Mouse (Mus musculus) retina, postnatal 7 days (tissue): ENCODE data around the gene Cnn1.
"Not testable (repeated sequence)": the region's sequence is repeated elsewhere in the genome, so short reads cannot be mapped to it uniquely, and the experiment has no call there.

ENCODE experiments used
- DNase-seq: peaks from one replicate; pipeline ENCODE4 v3.0.0-alpha.2; 2012; ENCODE audit warnings: low read depth, low spot score

Gene Cnn1

GRCm38 (mm10) chr9:22075778-22076177, 23.2 kb upstream of the Cnn1 start:
- not testable (repeated sequence) for DNase-seq

DNA sequence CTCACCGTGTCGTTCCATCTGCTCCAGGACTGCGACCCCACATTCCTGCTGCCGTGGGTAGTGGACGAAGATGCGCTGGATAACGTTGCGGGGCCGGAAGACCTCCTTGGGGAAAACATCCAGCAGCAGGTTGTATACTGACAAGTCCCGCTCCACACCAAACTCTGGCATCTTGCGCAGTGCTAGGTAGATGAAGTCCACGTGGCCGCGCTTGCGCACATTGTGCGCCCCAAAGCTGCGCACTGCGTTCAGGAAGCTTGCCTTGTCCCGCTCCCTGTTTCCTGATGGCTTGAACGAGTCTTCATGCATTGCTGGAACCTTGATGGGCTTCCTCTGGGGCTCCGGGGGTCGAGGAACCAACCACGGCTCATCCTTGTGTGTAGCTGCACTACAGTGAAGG, 22.8 kb upstream of the Cnn1 start:
- no peak for DNase-seq

DNA sequence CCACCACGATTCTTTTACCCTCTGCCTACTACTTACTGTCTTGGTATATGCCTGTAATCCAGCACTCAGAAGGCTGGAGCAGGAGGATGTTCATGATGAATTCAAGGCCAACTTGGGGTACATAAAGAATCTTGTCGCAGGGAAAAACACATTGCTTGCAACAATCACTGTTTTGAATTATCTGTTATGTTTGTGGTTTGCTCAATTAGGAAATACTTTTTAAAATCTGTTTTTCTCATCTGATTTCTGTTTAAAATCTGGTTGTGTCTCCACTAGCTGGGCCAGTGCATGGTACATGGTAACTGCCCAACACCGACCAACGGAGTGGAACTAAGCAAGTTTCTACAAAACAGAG, 14.4 kb upstream of the Cnn1 start:
- no peak for DNase-seq

GRCm38 (mm10) chr9:22085022-22085834, 13.8 kb upstream of the Cnn1 start, which contains the start of gene Ecsit:
Gene Ecsit (minus strand): TSS chr9:22085438.
- DNase-seq = peak; percentile 91

GRCm38 (mm10) chr9:22086012-22086411, 13.0 kb upstream of the Cnn1 start:
- no peak for DNase-seq

- DNase-seq = no peak
These were observed 11.9 kb upstream of the Cnn1 start for GRCm38 (mm10) chr9:22087034-22087618.

GRCm38 (mm10) chr9:22089281-22089680, 9.7 kb upstream of the Cnn1 start:
- DNase-seq = no peak

GRCm38 (mm10) chr9:22089986-22090385, 9.0 kb upstream of the Cnn1 start:
- DNase-seq = no peak

DNA sequence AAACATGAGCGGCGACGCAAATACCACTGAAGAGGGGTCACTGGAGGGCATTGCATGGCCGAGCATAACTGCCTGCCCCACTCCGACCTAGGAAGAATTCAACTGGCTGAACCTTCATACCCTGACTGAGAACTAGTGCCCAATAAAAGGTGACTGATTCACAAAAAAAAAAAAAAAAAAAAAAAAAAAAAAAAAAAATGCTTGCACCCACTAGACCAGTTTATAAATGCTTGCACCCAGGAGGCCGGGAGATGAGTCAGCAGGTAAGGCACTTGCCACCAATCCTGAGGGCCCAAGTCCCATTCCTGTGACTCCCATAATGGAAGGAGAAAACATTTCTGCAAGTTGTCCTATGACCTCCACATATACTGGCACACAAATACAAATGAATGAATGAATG, 6.3 kb upstream of the Cnn1 start:
- DNase-seq = no peak

DNA sequence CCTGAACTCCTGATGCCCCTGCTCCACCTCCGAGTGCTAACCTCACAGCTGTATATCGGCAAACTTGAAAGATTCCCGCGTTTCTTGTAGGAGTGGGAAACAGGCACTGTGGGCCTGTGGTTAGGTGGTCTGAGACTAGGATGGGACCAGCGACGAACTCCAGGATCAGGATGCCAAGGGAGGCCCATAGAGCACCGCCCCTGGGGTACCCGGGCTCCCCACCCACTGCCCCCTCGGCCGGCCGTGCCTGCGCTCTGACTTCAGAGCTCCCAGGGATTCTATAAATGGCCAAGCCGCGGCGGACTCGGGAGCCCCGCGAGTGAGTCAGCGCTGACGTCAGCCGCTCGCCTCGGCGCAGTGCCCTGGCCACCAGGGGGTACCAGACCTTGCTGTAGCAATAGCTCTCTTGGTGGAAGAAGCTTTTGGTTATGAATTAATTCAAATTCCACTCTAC, 3.1 kb upstream of the Cnn1 start:
- DNase-seq = peak; percentile 32

DNA sequence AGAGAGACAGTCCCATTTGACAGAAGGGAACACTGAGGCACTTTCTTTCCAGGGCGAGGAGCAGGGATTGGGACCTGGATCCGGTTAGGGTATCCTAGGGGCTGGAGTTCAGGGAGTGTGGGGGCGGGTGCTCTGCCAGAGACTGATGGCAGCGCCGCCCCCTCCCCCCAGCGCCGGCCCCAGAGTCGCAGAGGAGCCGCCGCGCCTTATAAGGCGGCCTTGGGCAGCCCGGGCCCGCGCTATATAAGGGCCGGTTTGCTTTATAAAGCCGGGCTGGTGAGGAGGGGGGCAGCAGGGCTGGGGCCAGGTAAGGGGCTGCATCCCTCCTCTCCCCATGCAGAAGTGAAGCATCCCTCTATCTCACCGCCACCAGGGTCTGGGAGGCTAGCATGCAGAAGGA, 906 bp downstream of the Cnn1 start:
- no peak for DNase-seq

DNA sequence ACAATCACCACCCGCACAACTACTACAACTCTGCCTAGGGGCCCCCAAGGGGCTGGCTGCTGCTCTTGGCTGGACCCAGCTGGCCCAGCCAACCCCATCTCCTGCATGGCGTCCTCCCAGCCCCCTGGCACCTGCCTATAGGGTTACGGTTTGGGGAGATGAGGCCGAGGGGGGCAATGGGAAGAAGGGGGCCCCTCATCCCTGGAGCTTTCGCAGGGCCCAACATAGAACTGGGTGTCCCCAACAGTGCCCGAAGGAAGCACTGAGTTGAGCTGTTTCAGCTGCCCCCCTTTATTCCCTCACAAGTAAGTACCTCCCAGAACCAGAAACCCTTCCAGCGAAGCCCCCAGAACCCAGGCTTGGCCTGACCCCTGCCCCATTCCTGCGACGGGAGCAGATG, 9.2 kb downstream of the Cnn1 start:
- no peak for DNase-seq

GRCm38 (mm10) chr9:22115635-22116034, 16.6 kb downstream of the Cnn1 start:
- DNase-seq = no peak

DNA sequence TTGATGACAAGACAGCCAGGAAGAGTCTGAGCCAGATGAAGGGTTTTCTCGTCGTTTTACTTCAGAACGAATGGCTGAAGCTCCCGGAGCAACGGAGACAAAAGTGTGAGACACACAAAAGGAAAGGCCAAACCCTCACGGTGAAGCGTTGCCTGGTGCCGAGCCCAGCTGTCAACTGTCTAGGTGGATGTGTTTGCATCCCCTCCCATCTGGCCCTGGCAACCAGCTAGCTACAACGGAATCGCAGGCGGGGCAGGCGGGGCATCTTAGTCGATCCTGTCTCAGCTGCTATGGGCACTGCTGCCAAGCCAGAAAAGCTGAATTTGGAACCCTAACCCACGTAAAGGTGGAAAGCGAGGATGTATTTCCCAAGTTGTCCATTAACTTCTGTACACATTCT, 17.1 kb downstream of the Cnn1 start:
- DNase-seq = no peak

DNA sequence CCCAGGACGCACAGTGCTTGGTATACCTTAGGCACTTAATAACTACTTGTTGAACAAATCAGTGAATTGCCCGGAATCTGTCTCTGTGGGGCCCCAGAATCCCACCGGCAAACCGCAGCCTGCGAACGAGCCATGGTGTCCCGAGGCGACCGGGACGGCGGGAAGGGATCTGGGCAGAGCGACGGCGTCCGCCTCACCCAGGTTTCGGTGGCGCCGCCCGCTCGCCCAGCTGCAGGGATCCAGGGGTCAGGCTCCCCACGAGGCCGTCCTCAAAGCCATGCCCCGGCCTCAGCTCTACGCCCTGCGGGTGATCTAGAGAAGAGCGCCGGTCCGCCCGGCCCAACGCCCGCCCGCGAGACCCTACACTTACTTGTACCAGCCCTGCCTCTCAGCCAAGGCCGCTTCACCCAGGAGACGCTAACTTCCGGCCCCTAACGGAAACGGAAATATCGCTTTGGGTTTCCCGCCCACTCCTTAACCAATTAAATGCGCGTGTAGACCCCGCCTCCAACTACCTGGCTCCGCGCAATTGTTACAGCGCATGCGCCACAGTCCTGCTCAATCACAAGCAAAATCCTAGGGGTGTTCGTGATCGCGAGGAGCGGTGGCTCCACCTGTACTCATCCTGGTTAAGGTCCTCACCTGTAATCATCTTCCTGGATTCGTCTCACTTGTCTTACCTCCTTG, 17.9 kb downstream of the Cnn1 start, which contains the start of gene Elof1:
Elof1 (minus strand) TSS at position 433 of the 687 bp plus-strand sequence.
- DNase-seq = peak; percentile 94

- peak; percentile 50 for DNase-seq
These were observed 18.9 kb downstream of the Cnn1 start for GRCm38 (mm10) chr9:22117754-22118456.

GRCm38 (mm10) chr9:22119543-22119942, 20.5 kb downstream of the Cnn1 start:
- no peak for DNase-seq

- DNase-seq = no peak
These were observed 22.5 kb downstream of the Cnn1 start for GRCm38 (mm10) chr9:22121545-22121944.

DNA sequence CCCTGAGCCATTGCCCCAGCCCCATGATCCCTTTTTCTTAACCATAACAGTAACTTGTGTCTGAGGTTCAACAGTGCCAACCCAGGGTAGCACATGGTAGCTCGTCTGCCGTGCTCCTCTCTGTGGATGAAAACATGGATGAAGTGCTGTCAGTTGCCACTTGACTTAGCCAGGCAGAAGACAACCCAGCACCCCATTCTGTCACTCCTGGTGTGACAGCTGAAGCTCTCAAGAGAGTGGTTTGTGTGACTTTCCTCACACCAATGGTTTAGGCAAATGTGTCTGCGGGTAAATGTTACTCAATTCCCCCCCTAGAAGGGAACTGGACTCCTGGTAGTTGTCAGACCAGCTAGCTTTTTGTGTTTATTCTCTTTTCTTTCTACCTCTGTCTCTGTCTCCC, 23.0 kb downstream of the Cnn1 start:
- no peak for DNase-seq

GRCm38 (mm10) chr9:22123069-22123609, 24.1 kb downstream of the Cnn1 start:
- no peak for DNase-seq

DNA sequence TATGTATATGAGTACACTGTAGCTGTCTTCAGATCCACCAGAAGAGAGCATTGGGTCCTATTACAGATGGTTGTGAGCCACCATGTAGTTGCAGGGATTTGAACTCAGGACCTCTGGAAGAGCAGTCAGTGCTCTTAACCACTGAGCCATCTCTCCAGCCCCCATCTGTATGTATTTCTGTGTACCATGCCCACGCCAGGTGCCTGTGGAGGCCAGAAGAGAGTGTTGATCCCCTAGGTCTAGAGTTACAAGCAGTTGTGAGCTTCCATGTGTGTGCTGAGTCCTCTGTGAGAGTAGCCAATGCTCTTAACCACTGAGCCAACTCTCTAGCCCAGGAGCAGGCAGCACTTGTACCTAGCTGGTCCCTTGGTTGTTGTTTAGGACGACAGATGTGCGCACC, 25.2 kb downstream of the Cnn1 start:
- no peak for DNase-seq
